Mouse (Mus musculus): ENCODE measurements around the gene Dhps.
"Not testable (repeated sequence)": the region's sequence is repeated elsewhere in the genome, so short reads cannot be mapped to it uniquely, and the experiment has no call there.

The Dhps gene

DNA sequence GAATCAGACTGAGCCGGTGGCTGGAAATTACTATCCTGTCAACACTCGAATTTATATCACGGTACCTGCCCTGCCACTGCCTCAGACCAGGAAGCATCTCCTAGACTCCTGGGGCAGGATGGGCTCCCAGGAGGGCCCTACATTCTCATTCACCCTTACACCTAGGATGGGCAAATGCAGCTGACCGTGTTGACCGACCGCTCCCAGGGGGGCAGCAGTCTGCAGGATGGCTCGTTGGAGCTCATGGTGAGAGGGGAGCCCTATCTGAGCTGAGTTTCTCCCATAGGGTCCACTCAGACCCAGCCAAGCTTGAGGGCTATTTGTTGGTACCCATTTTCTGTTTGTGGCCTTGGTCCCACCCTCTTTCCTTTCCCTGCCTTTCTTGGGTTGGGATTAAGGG lies 24.0 kb downstream of the Dhps start:
- DNase-seq (ENCODE audit: low read depth, low spot score) = no peak

DNA sequence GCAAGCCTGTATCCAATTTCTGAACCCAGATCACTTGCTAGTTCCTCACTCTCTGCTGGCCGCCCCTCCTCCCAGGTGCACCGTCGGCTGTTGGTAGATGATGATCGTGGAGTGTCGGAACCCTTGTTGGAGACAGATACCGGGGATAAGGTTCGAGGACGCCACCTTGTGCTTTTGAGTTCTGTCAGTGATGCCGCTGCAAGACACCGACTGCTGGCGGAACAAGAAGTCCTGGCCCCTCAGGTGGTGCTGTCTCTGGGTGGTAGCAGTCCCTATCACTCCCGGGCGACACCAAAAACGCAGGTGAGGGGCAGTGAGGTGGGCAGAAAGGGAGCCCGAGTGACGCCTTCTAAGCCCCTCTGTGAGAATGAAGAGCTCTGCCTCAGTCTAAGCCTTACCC lies 24.6 kb downstream of the Dhps start:
- no peak for DNase-seq (ENCODE audit: low read depth, low spot score)

DNA sequence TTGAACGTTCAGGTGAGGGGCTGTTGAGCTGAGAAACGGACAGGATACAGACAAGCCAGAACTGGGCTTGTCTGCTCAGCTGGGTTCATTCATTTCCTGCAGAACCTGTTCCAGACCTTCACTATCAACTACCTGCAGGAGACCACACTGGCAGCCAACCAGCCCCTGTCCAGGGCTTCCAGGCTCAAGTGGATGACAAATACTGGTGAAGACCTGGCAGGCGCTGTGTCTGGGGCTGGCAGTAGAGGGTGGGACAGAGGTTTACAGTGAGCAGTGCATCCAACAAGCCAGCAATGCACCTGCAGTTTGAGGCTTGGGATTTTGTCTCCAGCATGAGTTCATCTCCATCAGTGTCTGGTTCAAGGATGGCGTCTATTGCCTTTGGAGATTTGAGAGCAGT lies 25.3 kb downstream of the Dhps start:
- DNase-seq (ENCODE audit: low read depth, low spot score) = no peak

DNA sequence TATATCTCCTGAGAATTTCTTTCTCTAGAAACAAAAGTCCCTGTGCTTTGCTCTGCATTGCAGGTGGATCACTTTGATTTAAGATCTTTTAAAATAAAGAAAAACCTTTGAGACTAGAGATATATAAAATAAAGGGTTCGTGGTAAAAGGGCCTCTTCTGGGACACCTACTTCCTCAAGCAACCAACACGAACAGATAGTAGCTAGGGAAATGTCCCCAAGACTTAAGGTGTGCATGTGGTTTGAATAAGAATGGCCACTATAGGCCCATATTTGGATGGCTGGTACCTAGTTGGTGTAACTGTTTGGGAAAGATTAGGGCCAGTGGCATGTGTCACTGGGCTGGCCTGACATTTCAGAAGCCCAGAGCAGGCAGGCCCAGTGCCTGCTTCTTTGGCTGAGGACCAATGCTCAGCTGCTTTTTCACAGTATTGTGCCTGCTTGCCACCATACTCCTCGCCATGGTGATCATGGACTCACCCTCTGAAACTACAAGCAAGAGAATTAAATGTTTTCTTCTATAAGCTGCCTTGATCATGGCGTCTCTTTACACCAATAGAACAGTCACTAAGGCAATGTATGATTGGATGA lies 28.6 kb downstream of the Dhps start:
- DNase-seq (ENCODE audit: low read depth, low spot score) = no peak

DNA sequence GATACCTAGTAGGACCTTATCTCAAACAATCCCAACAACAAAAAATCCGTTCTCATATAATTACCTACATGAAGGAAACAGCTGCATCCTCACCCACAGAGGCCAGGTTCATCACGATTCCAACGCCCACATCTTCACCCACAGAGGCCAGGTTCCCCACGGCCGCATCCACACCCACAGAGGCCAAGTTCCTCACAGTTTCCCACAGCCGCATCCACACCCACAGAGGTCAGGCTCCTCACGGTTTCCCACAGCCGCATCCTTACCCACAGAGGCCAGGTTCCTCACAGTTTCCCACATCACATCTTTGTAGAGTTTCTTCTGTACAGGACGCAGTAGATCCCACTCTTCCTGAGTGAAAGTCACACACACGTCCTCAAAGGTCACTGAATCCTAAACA lies 41.7 kb downstream of the Dhps start:
- no peak for DNase-seq (ENCODE audit: low read depth, low spot score)

DNA sequence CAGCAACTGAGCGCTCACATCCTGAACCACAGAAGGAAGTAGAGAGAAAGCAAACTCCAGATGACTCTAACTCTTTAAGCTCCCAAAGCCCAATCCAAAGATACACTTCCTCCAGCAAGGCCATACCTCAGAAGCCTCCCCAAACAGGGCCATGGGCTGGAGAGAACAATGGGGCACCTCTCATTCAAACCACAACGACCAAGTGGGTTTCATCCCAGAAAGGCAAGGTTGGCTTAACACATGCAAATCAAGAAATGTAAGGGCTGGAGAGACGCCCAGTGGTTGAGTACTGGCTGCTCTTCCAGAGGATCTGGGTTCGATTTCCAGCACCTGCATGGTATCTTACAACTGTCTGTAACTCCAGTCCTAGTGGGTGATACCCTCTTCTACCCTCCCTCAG lies 43.9 kb downstream of the Dhps start:
- peak; percentile 46 for DNase-seq (ENCODE audit: low read depth, low spot score)

DNA sequence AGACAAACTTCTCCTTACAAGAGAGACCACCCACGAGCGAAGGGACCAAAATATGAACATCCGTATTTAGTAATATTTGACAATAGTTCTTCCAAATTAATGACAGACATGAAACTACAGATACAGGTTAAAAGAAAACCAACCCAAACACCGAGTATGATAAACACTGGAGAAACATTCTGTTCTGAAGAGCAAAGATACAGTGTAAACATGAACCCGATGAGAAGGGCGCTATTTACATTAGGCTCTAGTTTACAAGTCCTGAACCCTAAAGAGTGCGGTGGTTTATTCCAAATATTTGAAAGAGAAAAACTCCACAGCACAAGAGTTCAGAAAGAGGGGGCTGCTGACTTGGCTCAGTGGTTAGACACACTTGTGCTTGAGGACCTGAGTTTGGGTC lies 45.4 kb downstream of the Dhps start:
- no peak for DNase-seq (ENCODE audit: low read depth, low spot score)

DNA sequence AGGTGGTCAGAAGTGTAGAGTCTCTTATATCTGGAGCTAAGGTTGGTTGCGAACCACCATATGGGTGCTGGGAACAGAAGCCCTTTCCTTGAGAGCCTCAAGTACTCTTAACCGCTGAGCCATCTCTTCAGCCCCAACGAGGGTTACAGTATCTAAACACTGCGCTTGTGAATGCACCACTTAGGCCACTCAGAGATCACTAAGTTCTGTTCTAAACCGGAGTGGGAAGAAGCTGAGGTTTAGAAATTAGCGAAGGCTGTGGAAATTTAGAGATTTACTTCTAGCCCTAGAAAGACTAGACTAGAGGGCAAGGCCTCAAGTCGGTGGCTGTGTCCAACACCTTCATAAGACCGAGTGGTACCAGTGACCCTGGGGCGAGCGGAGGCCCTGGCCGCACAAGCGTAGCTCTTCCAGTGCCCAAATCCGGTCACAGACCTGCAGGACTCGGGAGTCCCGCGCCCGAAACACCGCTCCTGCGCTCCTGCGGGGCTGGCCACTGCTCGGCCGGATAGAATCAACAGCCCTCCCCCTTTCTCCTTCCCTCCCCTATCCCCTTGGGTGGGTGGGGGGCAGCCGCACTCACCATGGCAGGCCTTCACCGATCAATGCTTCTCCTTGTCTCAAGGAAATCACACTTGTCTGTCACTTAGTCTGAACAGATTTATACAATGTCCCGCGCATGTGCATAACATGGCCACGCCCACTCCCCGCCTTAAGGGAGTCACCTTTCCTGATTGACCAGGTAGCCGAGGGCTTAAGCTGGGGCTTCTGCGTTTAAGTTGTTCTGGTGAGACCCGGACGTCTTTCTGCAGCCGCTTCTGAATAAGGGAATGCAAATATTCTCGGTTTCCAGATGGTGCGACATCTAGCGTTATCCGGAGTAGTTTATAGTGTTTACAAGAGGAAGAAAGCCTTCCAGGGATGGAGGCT lies 47.8 kb downstream of the Dhps start:
- DNase-seq (ENCODE audit: low read depth, low spot score) = peak; percentile 95

DNA sequence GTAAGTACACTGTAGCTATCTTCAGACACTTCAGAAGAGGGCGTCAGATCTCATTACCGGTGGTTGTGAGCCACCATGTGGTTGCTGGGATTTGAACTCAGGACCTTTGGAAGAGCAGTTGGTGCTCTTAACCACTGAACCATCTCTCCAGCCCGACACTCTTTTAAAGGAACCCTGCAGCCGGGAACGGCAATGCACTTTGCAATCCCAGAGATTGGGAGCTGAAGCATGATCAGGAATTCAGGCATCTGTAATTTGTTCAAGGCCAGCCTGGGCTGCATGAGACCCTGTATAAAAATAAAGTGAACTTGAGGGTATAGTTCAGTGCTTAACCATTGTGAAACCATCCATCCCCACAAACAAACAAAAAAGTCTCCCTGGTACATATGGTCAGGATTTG lies 48.7 kb downstream of the Dhps start:
- not testable (repeated sequence) for DNase-seq (ENCODE audit: low read depth, low spot score)

DNA sequence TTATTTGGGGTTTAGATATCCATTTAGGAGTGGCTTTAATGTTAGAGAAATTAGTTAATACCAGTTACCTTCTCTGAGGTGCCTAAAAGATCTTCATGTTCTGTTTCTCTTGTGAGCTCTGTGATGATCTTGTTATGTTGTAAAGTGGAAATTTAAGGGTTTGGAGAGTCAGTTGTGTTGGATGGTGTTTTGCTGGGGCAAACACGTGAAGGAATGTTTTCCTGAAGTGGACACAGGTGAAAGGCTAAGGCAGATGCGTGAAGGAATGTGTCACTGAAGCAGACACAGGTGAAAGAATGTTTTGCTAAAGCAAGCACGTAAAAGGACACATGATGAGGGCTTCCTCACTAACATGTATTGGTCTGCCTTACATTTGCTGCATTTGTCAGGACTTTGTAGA lies 51.4 kb downstream of the Dhps start, which contains the start of gene Zfp791:
Gene Zfp791 (minus strand): TSS at position 101 of the 400 bp plus-strand sequence.
- no peak for DNase-seq (ENCODE audit: low read depth, low spot score)

DNA sequence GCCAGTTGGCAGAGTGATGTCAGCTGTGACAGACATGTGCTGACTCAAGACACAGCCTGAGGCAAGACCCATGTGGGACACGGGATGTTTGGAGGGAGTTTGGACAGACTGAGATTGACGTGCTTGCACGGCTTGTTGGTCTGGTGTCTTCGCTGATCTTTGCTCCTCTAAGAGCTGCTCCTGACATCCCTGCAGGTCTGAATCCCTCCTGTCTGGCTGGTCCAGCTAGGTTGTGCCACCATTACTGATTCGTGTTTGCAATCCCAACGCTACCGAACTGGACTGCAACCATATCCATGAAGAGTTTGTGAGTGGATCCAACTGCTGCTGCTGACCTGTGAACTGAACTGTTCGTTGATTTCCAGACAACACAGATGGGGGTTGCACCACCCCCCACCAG lies 52.1 kb downstream of the Dhps start:
- no peak for DNase-seq (ENCODE audit: low read depth, low spot score)
